Mouse (Mus musculus): Measurements from ENCODE around the gene Zmiz2. TPM values are rescaled to one million over a fixed set of nuclear protein-coding genes. Genes with fewer than 3 reads are reported as not detected.
"Not testable (repeated sequence)": the region's sequence is repeated elsewhere in the genome, so short reads cannot be mapped to it uniquely, and the experiment has no call there.

Zmiz2 gene
- polyA plus RNA-seq, 1 experiment from 2014 or later = 16.4 TPM

- no peak overlapping the region for H3K4me2 ChIP-seq
- ATAC-seq (ENCODE audit: low FRiP score) (no peak), DNase-seq (ENCODE audit: low spot score, missing footprints) (no peak)
- WGBS = 74% methylated on average over 4 of the region's 4 CpGs
- H3K27me3 ChIP-seq (ENCODE audit: control insufficient read depth, insufficient read depth, low read length) = no peaks in the 10 kb centered on the region
- no peak overlapping the region for H3K4me3 ChIP-seq (ENCODE audit: low read depth, low read length)
- no peak overlapping the region for H3K9ac ChIP-seq (ENCODE audit: low read length)
- no peaks in the 10 kb centered on the region for H3K9me3 ChIP-seq (ENCODE audit: control insufficient read depth, low read length)
- H3K4me1 ChIP-seq (ENCODE audit: control insufficient read depth, insufficient read depth, low read length) = no peaks in the 10 kb centered on the region
- H3K36me3 ChIP-seq (ENCODE audit: control insufficient read depth, insufficient read depth, low read length) = no peaks in the 10 kb centered on the region
- H3K27ac ChIP-seq (ENCODE audit: low read depth, low read length) = no peak overlapping the region
Observed at GRCm38 (mm10) chr11:6367156-6367555, 21.7 kb upstream of the Zmiz2 start.

GRCm38 (mm10) chr11:6367986-6368385, 20.9 kb upstream of the Zmiz2 start:
- H3K36me3 ChIP-seq (ENCODE audit: control insufficient read depth, insufficient read depth, low read length); ATAC-seq (ENCODE audit: low FRiP score); H3K27ac ChIP-seq (ENCODE audit: low read depth, low read length); H3K4me3 ChIP-seq (ENCODE audit: low read depth, low read length); H3K9me3 ChIP-seq (ENCODE audit: control insufficient read depth, low read length); DNase-seq (ENCODE audit: low spot score, missing footprints); H3K4me1 ChIP-seq (ENCODE audit: control insufficient read depth, insufficient read depth, low read length); H3K4me2 ChIP-seq; H3K9ac ChIP-seq (ENCODE audit: low read length); H3K27me3 ChIP-seq (ENCODE audit: control insufficient read depth, insufficient read depth, low read length): not testable (repeated sequence)
- WGBS = 86% methylated on average over 5 of the region's 5 CpGs

- Histone ChIP-seq H3K4me2 (no peak overlapping the region), H3K9ac (ENCODE audit: low read length) (no peak overlapping the region), H3K9me3 (ENCODE audit: control insufficient read depth, low read length) (no peaks in the 10 kb centered on the region), H3K27me3 (ENCODE audit: control insufficient read depth, insufficient read depth, low read length) (no peaks in the 10 kb centered on the region), H3K27ac (ENCODE audit: low read depth, low read length) (no peak overlapping the region), H3K4me3 (ENCODE audit: low read depth, low read length) (no peak overlapping the region), H3K36me3 (ENCODE audit: control insufficient read depth, insufficient read depth, low read length) (no peaks in the 10 kb centered on the region), H3K4me1 (ENCODE audit: control insufficient read depth, insufficient read depth, low read length) (no peaks in the 10 kb centered on the region)
- WGBS = 87% methylated on average over 11 of the region's 11 CpGs
- no peak for DNase-seq (ENCODE audit: low spot score, missing footprints)
- ATAC-seq (ENCODE audit: low FRiP score) = no peak
Observed at GRCm38 (mm10) chr11:6371376-6372155, 17.3 kb upstream of the Zmiz2 start.

GRCm38 (mm10) chr11:6372784-6373183, 16.1 kb upstream of the Zmiz2 start:
- H3K36me3 ChIP-seq (ENCODE audit: control insufficient read depth, insufficient read depth, low read length) = no peaks in the 10 kb centered on the region
- H3K27me3 ChIP-seq (ENCODE audit: control insufficient read depth, insufficient read depth, low read length) = no peaks in the 10 kb centered on the region
- no peaks in the 10 kb centered on the region for H3K4me1 ChIP-seq (ENCODE audit: control insufficient read depth, insufficient read depth, low read length)
- H3K4me3 ChIP-seq (ENCODE audit: low read depth, low read length) = no peak overlapping the region
- DNase-seq (ENCODE audit: low spot score, missing footprints) (no peak), ATAC-seq (ENCODE audit: low FRiP score) (no peak)
- 91% methylated on average over 9 of the region's 9 CpGs for WGBS
- no peaks in the 10 kb centered on the region for H3K9me3 ChIP-seq (ENCODE audit: control insufficient read depth, low read length)
- no peak overlapping the region for H3K27ac ChIP-seq (ENCODE audit: low read depth, low read length)
- no peak overlapping the region for H3K9ac ChIP-seq (ENCODE audit: low read length)
- H3K4me2 ChIP-seq = no peak overlapping the region

GRCm38 (mm10) chr11:6380916-6381315, 8.0 kb upstream of the Zmiz2 start:
- Histone ChIP-seq H3K4me2 (no peak overlapping the region), H3K27me3 (ENCODE audit: control insufficient read depth, insufficient read depth, low read length) (no peaks in the 10 kb centered on the region), H3K27ac (ENCODE audit: low read depth, low read length) (no peak overlapping the region), H3K9me3 (ENCODE audit: control insufficient read depth, low read length) (no peaks in the 10 kb centered on the region), H3K4me1 (ENCODE audit: control insufficient read depth, insufficient read depth, low read length) (no peaks in the 10 kb centered on the region), H3K4me3 (ENCODE audit: low read depth, low read length) (no peak overlapping the region), H3K9ac (ENCODE audit: low read length) (no peak overlapping the region), H3K36me3 (ENCODE audit: control insufficient read depth, insufficient read depth, low read length) (no peaks in the 10 kb centered on the region)
- DNase-seq (ENCODE audit: low spot score, missing footprints) (no peak), ATAC-seq (ENCODE audit: low FRiP score) (no peak)
- WGBS = 88% methylated on average over 6 of the region's 6 CpGs

- peak overlapping the region; percentile 97; the same call in 1 of the 2 replicates for H3K9ac ChIP-seq (ENCODE audit: low read length)
- no peak for ATAC-seq (ENCODE audit: low FRiP score)
- DNase-seq (ENCODE audit: low spot score, missing footprints) = no peak
- no peak overlapping the region for H3K4me2 ChIP-seq
- no peaks in the 10 kb centered on the region for H3K9me3 ChIP-seq (ENCODE audit: control insufficient read depth, low read length)
- peaks cover 14% of the 10 kb centered on the region for H3K4me1 ChIP-seq (ENCODE audit: control insufficient read depth, insufficient read depth, low read length)
- peaks cover 3% of the 10 kb centered on the region; the same call in 1 of the 2 replicates for H3K36me3 ChIP-seq (ENCODE audit: control insufficient read depth, insufficient read depth, low read length)
- no peaks in the 10 kb centered on the region for H3K27me3 ChIP-seq (ENCODE audit: control insufficient read depth, insufficient read depth, low read length)
- H3K4me3 ChIP-seq (ENCODE audit: low read depth, low read length) = no peak overlapping the region; the same call in 1 of the 2 replicates
- peak overlapping the region; percentile 93 for H3K27ac ChIP-seq (ENCODE audit: low read depth, low read length)
- WGBS = 87% methylated on average over 6 of the region's 6 CpGs
Observed at GRCm38 (mm10) chr11:6388126-6388725, 648 bp upstream of the Zmiz2 start.

GRCm38 (mm10) chr11:6389483-6389921, 628 bp downstream of the Zmiz2 start:
- peak overlapping the region; percentile 97 for H3K4me3 ChIP-seq (ENCODE audit: low read depth, low read length)
- H3K4me1 ChIP-seq (ENCODE audit: control insufficient read depth, insufficient read depth, low read length) = peaks cover 14% of the 10 kb centered on the region
- DNase-seq (ENCODE audit: low spot score, missing footprints) (peak; percentile 94), ATAC-seq (ENCODE audit: low FRiP score) (peak; percentile 36)
- WGBS = under 1% methylated on average over 31 of the region's 43 CpGs
- peaks cover 3% of the 10 kb centered on the region; the same call in 1 of the 2 replicates for H3K36me3 ChIP-seq (ENCODE audit: control insufficient read depth, insufficient read depth, low read length)
- peak overlapping the region; percentile 62 for H3K4me2 ChIP-seq
- H3K27me3 ChIP-seq (ENCODE audit: control insufficient read depth, insufficient read depth, low read length) = no peaks in the 10 kb centered on the region
- H3K27ac ChIP-seq (ENCODE audit: low read depth, low read length) = peak overlapping the region; percentile 14
- no peaks in the 10 kb centered on the region for H3K9me3 ChIP-seq (ENCODE audit: control insufficient read depth, low read length)
- peak overlapping the region; percentile 97 for H3K9ac ChIP-seq (ENCODE audit: low read length)

- Histone ChIP-seq H3K9ac (ENCODE audit: low read length) (peak overlapping the region; percentile 97), H3K27me3 (ENCODE audit: control insufficient read depth, insufficient read depth, low read length) (no peaks in the 10 kb centered on the region), H3K4me3 (ENCODE audit: low read depth, low read length) (peak overlapping the region; percentile 97), H3K27ac (ENCODE audit: low read depth, low read length) (no peak overlapping the region), H3K36me3 (ENCODE audit: control insufficient read depth, insufficient read depth, low read length) (peaks cover 3% of the 10 kb centered on the region; the same call in 1 of the 2 replicates), H3K4me1 (ENCODE audit: control insufficient read depth, insufficient read depth, low read length) (peaks cover 14% of the 10 kb centered on the region), H3K9me3 (ENCODE audit: control insufficient read depth, low read length) (no peaks in the 10 kb centered on the region), H3K4me2 (peak overlapping the region; percentile 62)
- 83% methylated on average over 8 of the region's 8 CpGs for WGBS
- DNase-seq (ENCODE audit: low spot score, missing footprints) (no peak), ATAC-seq (ENCODE audit: low FRiP score) (no peak)
Observed at GRCm38 (mm10) chr11:6390376-6391053, 1.6 kb downstream of the Zmiz2 start.

Measured in midbrain, embryonic 11.5 days (tissue).